Mouse (Mus musculus): ENCODE data around the gene Polr2a.

DNA sequence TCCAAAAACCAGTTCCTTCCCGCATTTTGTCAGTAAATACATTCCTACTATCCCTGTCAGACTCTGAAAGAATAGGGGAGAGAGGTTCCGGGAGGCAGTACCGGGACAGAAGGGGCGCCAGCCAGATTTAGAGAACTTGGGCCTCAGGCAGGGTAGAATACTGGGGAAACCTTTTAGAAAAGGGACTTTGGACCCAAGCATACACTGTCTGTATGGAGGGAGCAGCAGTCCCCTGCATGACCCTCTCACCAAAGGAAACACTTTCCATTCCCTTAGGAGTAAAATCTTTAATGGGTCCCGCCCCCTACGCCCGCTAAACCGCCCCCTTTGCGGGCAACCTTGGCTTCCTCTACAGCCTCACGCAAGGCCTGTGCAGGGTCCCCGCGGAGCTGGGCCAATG is 44.9 kb upstream of the Polr2a start:
- no peak for TF ChIP-seq CTCF (IDR thresholded peaks at IDR 0.05; ENCODE audit: extremely low read depth, insufficient read depth, low read length)
- no peak for TF ChIP-seq POLR2A (IDR thresholded peaks at IDR 0.05; ENCODE audit: extremely low read depth, insufficient read depth, low read length)

Measured in cortical plate, adult 2 months (tissue).